Mouse (Mus musculus) granulocyte monocyte progenitor cell, adult 5-6 weeks (primary cell): ENCODE measurements around the gene Ttyh3. TPM values are rescaled to one million over a fixed set of nuclear protein-coding genes. Genes with fewer than 3 reads are reported as not detected.

Source experiments
- ATAC-seq: replicated peaks from 2 replicates; pipeline ENCODE4 v1.8.0; 2016; ENCODE audit warnings: mild to moderate bottlenecking, moderate TSS enrichment, inconsistent platforms; ENCODE audit not compliant: poor library complexity, severe bottlenecking
- total RNA-seq, 2 experiments: library from RNA; stranded (forward) in 1 of 2; stranded (reverse) in 1 of 2; fragments of 200-712, 200-1000 nt in 1 of 2; fragments of >200 nt in 1 of 2; fragmentation: Nextera tagmentation in 1 of 2; gene quantifications; 2 replicates each; pipeline ENCODE4 v1.2.3; 2014 to 2017

Ttyh3 gene
- total RNA-seq, 2 experiments from 2014 or later: 9.2 to 42.0 TPM

- ATAC-seq: no peak
These were observed 65.0 kb downstream of the Ttyh3 start for GRCm38 (mm10) chr5:140583732-140584368.

DNA sequence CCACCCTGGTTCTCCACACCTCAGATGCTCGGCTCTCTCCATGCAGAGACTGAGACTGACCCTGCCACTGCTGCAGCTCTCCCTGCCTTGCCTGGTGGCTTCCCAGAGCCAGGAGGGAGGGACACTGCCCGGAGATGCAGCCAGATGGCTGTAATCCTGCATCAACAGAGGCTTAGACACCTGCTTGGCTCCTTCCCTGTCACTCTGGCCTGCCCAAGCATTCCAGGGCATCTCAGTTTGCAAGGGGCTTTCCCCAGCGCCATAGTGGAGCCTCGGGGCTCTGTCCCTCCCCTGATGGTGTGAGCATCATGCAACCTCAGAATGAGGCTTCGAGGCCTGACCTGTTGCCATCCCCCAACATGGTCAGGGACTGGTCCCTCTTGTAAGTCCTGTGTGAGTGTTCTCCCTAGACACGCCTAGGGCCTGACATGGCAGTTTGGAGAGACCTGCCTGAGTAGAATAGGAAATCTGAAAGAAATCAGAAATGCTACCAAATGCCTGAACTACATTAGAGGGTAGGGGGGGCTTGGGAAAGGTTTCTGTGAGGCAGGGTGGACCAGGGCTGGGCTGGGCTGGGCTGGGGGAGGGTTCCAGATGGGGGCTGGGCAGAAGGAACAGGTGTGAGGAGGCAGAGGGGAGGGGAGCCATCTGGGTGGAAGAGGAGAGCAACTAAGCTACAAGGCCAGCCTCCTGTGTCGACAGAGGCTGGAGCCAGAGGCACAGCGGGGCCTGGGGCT is 65.7 kb downstream of the Ttyh3 start:
- no peak for ATAC-seq

GRCm38 (mm10) chr5:140581569-140581968 is 67.3 kb downstream of the Ttyh3 start:
- no peak for ATAC-seq

DNA sequence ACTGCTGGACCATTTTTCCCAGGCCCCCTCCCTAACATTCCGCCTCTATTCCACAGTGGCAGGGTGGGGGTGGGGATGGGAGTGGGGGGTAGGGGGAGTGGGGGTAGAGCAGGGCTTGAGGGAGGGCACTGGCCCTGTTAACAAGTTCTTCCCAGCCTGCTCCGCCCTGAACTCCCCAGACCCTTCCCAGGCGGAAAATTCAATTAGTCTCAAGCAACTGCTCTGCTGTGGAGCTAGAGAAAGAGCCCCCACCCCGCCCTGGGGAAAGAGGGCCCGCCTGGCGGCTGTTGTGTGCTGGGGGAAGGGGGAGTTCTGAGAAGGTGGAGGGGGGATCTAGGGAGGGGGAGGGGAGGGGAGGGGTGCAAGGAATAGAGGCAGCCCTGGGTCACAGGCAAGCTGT is 69.1 kb downstream of the Ttyh3 start:
- ATAC-seq: no peak

DNA sequence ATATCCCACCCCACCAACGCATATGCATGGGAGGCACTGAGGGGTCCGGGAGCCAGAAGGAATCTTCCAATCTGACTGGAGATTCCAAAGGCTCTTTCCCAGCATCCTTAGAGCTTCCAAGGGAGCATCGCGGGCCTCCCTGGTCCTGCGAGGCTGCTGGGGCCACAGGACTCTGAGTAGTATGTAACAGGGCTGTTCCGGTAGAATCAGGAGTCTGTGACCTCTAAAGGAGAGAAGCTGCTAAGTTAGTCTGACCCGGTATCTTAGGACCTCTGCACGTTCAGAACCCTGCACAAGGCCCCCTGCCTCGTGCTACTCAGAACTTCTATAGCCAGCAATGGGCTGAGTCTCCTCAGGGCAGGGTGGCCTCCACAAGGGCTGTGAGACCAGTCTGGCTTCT is 69.6 kb downstream of the Ttyh3 start:
- no peak for ATAC-seq

DNA sequence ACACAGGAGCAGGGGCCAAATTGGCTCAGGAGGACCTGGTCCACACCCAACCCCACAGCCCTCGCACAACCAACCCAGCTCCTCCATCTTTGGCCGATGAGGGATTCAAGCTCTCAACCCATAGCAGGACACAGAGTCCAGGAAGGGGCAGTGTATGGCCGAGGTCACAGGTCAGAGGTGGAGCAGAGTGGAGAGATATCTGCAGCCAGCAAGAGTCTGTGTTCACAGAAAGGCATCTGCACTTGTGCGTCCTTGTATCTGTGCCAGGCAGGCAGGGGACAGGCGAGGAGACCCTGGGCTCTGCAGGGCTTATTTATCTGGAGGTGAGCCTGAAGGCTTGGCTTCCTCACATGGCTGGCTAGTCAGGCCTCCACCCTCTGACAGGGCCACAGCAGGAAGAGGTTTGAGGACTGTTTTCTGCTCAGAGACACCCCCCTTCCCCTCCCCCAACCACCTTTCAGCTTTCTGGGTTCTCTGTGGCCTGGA is 73.4 kb downstream of the Ttyh3 start:
- ATAC-seq: no peak

DNA sequence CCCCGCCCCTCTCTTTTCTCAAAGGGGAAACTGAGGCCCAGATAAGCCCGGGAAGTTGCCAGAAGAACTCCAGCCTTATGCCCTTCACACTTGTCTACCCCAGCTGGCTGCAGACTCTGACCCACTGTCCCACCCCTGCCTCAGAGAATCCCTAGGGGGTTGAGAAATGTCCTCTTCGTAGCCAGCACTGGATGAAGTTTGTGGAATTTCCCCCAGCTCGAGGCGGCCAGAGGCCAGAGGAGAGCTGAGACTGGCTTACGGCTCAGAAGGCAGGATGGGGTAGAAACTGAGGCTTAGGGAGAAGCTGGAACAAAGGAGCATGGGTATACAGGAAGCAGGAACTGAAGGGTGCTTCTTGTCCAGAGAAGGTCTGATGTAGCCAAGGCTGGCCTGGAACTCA is 76.2 kb downstream of the Ttyh3 start:
- no peak for ATAC-seq

GRCm38 (mm10) chr5:140571673-140572072 is 77.2 kb downstream of the Ttyh3 start:
- no peak for ATAC-seq

DNA sequence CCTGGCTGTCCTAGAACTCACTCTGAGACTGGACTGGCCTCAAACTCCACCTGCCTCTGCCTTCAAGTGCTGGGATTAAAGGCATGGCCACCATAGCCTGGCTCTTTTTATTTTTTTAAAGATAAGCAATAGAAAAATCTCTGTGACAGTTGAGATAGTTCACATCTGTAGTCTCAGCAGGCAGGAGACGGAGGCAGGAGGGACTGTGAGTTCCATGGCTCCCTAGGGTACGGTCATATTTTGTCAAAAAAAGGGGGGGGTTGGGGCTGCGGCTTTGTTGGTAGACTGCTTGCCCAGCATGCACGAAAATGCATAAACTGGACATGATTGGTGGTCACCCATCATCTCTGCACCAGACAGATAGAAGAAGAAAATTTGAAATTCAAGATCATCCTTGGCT is 77.6 kb downstream of the Ttyh3 start:
- ATAC-seq: no peak

Other genes with a start within 250 kb of the Ttyh3 start
- 237 and 268 TPM in 2 replicates for gene Eif3b, start 229.7 kb downstream of the Ttyh3 start, total RNA-seq (2014; fragmentation: Nextera tagmentation)
- 200 and 239 TPM in 2 replicates for gene Eif3b, start 229.7 kb downstream of the Ttyh3 start, total RNA-seq (2017)
- gene Gm4869, start 203.4 kb downstream of the Ttyh3 start, total RNA-seq (2014; fragmentation: Nextera tagmentation): not detected in 2 replicates
- not detected in 2 replicates for gene Gm4869, start 203.4 kb downstream of the Ttyh3 start, total RNA-seq (2017)
- 79.1 and 85.4 TPM in 2 replicates for gene Chst12, start 143.5 kb downstream of the Ttyh3 start, total RNA-seq (2014; fragmentation: Nextera tagmentation)
- gene Chst12, start 143.5 kb downstream of the Ttyh3 start, total RNA-seq (2017): 30.2 and 30.3 TPM in 2 replicates
- gene Grifin, start 84.0 kb downstream of the Ttyh3 start, total RNA-seq (2014; fragmentation: Nextera tagmentation): not detected in 2 replicates
- not detected in 2 replicates for gene Grifin, start 84.0 kb downstream of the Ttyh3 start, total RNA-seq (2017)
- 8.2 and 9.9 TPM in 2 replicates for gene Lfng, start 41.7 kb downstream of the Ttyh3 start, total RNA-seq (2014; fragmentation: Nextera tagmentation)
- 1.9 and 14.6 TPM in 2 replicates for gene Lfng, start 41.7 kb downstream of the Ttyh3 start, total RNA-seq (2017)
- gene Iqce, start 53.3 kb upstream of the Ttyh3 start, total RNA-seq (2014; fragmentation: Nextera tagmentation): 13.4 and 26.7 TPM in 2 replicates
- 5.3 and 10.0 TPM in 2 replicates for gene Iqce, start 53.3 kb upstream of the Ttyh3 start, total RNA-seq (2017)
- 10.2 and 14.3 TPM in 2 replicates for gene Brat1, start 56.0 kb upstream of the Ttyh3 start, total RNA-seq (2014; fragmentation: Nextera tagmentation)
- gene Brat1, start 56.0 kb upstream of the Ttyh3 start, total RNA-seq (2017): 7.3 and 8.2 TPM in 2 replicates
- 2.8 and 3.1 TPM in 2 replicates for gene Amz1, start 75.1 kb upstream of the Ttyh3 start, total RNA-seq (2014; fragmentation: Nextera tagmentation)
- 0.77 and 0.78 TPM in 2 replicates for gene Amz1, start 75.1 kb upstream of the Ttyh3 start, total RNA-seq (2017)
- 42.3 and 44.7 TPM in 2 replicates for gene Gna12, start 181.4 kb upstream of the Ttyh3 start, total RNA-seq (2014; fragmentation: Nextera tagmentation)
- 34.9 and 35.3 TPM in 2 replicates for gene Gna12, start 181.4 kb upstream of the Ttyh3 start, total RNA-seq (2017)